Mouse (Mus musculus) testis, adult 2 months (tissue): ENCODE data around the gene Spint4. TPM values are rescaled to one million over a fixed set of nuclear protein-coding genes. Genes with fewer than 3 reads are reported as not detected.

ENCODE experiments used
- H3K27ac ChIP-seq: fragments of 200-500 bp; 2 replicates; pipeline ENCODE4 v1.5.1; 2012; ENCODE audit warnings: low read depth, low read length; ENCODE audit not compliant: control insufficient read depth, insufficient read depth
- H3K27me3 ChIP-seq: fragments of 200-500 bp; 2 replicates; pipeline ENCODE4 v1.6.1; 2012; ENCODE audit warnings: mild to moderate bottlenecking, low read length, moderate library complexity; ENCODE audit not compliant: control insufficient read depth, insufficient read depth
- H3K36me3 ChIP-seq: fragments of 200-500 bp; 2 replicates; pipeline ENCODE4 v1.6.1; 2012; ENCODE audit warnings: mild to moderate bottlenecking, low read length; ENCODE audit not compliant: control insufficient read depth, insufficient read depth
- H3K4me1 ChIP-seq: fragments of 200-500 bp; 2 replicates; pipeline ENCODE4 v1.6.1; 2012; ENCODE audit warnings: low read length; ENCODE audit not compliant: control insufficient read depth, insufficient read depth
- H3K4me3 ChIP-seq: fragments of 200-500 bp; 2 replicates; pipeline ENCODE4 v1.5.1; 2012; ENCODE audit warnings: low read depth, mild to moderate bottlenecking, low read length, moderate library complexity, mixed read lengths; ENCODE audit not compliant: control insufficient read depth
- CTCF ChIP-seq: fragments of 200-500 bp; IDR thresholded peaks from 2 replicates; pipeline ENCODE4 v1.5.1; 2012; ENCODE audit warnings: low read depth, mild to moderate bottlenecking, inconsistent platforms, low read length, moderate library complexity; ENCODE audit not compliant: control insufficient read depth, insufficient read depth, insufficient replicate concordance
- POLR2A ChIP-seq: fragments of 200-500 bp; IDR thresholded peaks from 2 replicates; pipeline ENCODE4 v1.6.1; 2012; ENCODE audit warnings: low read depth, mild to moderate bottlenecking, inconsistent platforms, low read length, moderate library complexity; ENCODE audit not compliant: control insufficient read depth
- polyA plus RNA-seq: library from polyadenylated mRNA; depleted of rRNA; stranded (reverse); fragments of >200 nt; gene quantifications from 2 replicates; pipeline ENCODE4 v1.2.3, GENCODE M21; 2012

Gene Spint4
- polyA plus RNA-seq, 1 experiment: not detected

GRCm38 (mm10) chr2:164731719-164732118 lies 33.4 kb downstream of the Spint4 start:
- Histone ChIP-seq H3K4me3 (no peak overlapping the region), H3K27me3 (no peaks in the 10 kb centered on the region), H3K27ac (no peak overlapping the region), H3K4me1 (no peaks in the 10 kb centered on the region), H3K36me3 (no peaks in the 10 kb centered on the region; the same call in 1 of the 2 replicates)
- TF ChIP-seq CTCF: no peak
- TF ChIP-seq POLR2A: no peak

- TF ChIP-seq POLR2A (no peak), CTCF (no peak)
- Histone ChIP-seq H3K4me3 (no peak overlapping the region), H3K27ac (no peak overlapping the region), H3K36me3 (no peaks in the 10 kb centered on the region; the same call in 1 of the 2 replicates), H3K27me3 (no peaks in the 10 kb centered on the region), H3K4me1 (no peaks in the 10 kb centered on the region)
These were observed 35.0 kb downstream of the Spint4 start for GRCm38 (mm10) chr2:164733259-164733658.

- TF ChIP-seq CTCF (no peak), POLR2A (no peak)
- no peak overlapping the region for H3K4me3 ChIP-seq
- no peaks in the 10 kb centered on the region; the same call in 1 of the 2 replicates for H3K36me3 ChIP-seq
- no peaks in the 10 kb centered on the region for H3K4me1 ChIP-seq
- no peak overlapping the region for H3K27ac ChIP-seq
- no peaks in the 10 kb centered on the region for H3K27me3 ChIP-seq
These were observed 36.5 kb downstream of the Spint4 start for GRCm38 (mm10) chr2:164734839-164735238.

- Histone ChIP-seq H3K27ac (no peak overlapping the region), H3K4me3 (no peak overlapping the region), H3K27me3 (no peaks in the 10 kb centered on the region), H3K4me1 (no peaks in the 10 kb centered on the region), H3K36me3 (no peaks in the 10 kb centered on the region; the same call in 1 of the 2 replicates)
- TF ChIP-seq CTCF (no peak), POLR2A (no peak)
These were observed 37.1 kb downstream of the Spint4 start for GRCm38 (mm10) chr2:164735446-164735845.

GRCm38 (mm10) chr2:164737377-164738090 lies 39.2 kb downstream of the Spint4 start:
- no peak overlapping the region for H3K4me3 ChIP-seq
- H3K36me3 ChIP-seq: no peaks in the 10 kb centered on the region; the same call in 1 of the 2 replicates
- TF ChIP-seq CTCF (no peak), POLR2A (no peak)
- H3K27ac ChIP-seq: no peak overlapping the region
- H3K4me1 ChIP-seq: no peaks in the 10 kb centered on the region
- H3K27me3 ChIP-seq: no peaks in the 10 kb centered on the region

GRCm38 (mm10) chr2:164739876-164740275 lies 41.6 kb downstream of the Spint4 start:
- H3K4me1 ChIP-seq: peaks cover 1% of the 10 kb centered on the region
- no peak overlapping the region for H3K4me3 ChIP-seq
- no peak overlapping the region for H3K27ac ChIP-seq
- TF ChIP-seq POLR2A (no peak), CTCF (no peak)
- no peaks in the 10 kb centered on the region; the same call in 1 of the 2 replicates for H3K36me3 ChIP-seq
- no peaks in the 10 kb centered on the region for H3K27me3 ChIP-seq

GRCm38 (mm10) chr2:164744987-164745386 lies 46.7 kb downstream of the Spint4 start:
- H3K27ac ChIP-seq: peak overlapping the region; percentile 99
- TF ChIP-seq POLR2A: no peak
- TF ChIP-seq CTCF: no peak
- H3K4me3 ChIP-seq: peak overlapping the region; percentile 97
- H3K27me3 ChIP-seq: no peaks in the 10 kb centered on the region
- H3K36me3 ChIP-seq: peaks cover 4% of the 10 kb centered on the region
- peaks cover 8% of the 10 kb centered on the region for H3K4me1 ChIP-seq
